Mouse (Mus musculus): ENCODE measurements around the gene Ambp. TPM values are rescaled to one million over a fixed set of nuclear protein-coding genes. Genes with fewer than 3 reads are reported as not detected.

Gene Ambp
- total RNA-seq (2021) = not detected
- long read RNA-seq, experiment 1 = 0 reads
- long read RNA-seq, experiment 2 = 0 reads

GRCm38 (mm10) chr4:63154699-63155098, at the start of gene Ambp:
Ambp (minus strand) TSS chr4:63154799.
- DNase-seq (ENCODE audit: low spot score in 2 of 2) = no peak

GRCm38 (mm10) chr4:63203874-63204273, 49.3 kb upstream of the Ambp start:
- DNase-seq (ENCODE audit: low spot score in 2 of 2) = no peak

- no peak for DNase-seq (ENCODE audit: low spot score in 2 of 2)
These were observed 44.8 kb upstream of the Ambp start for GRCm38 (mm10) chr4:63199366-63199765.

- no peak for DNase-seq (ENCODE audit: low spot score in 2 of 2)
These were observed 39.8 kb upstream of the Ambp start for GRCm38 (mm10) chr4:63194366-63194765.

GRCm38 (mm10) chr4:63191641-63192040, 37.0 kb upstream of the Ambp start:
- DNase-seq (ENCODE audit: low spot score in 2 of 2) = no peak

GRCm38 (mm10) chr4:63186281-63186870, 31.8 kb upstream of the Ambp start:
- DNase-seq (ENCODE audit: low spot score in 2 of 2) = no peak

- peak; percentile 60 to 69 for DNase-seq (ENCODE audit: low spot score in 2 of 2)
These were observed 27.0 kb upstream of the Ambp start for GRCm38 (mm10) chr4:63181556-63181955.

- DNase-seq (ENCODE audit: low spot score in 2 of 2) = no peak
These were observed 17.5 kb upstream of the Ambp start, which contains the start of gene Kif12 for GRCm38 (mm10) chr4:63171969-63172685. Kif12 (minus strand) TSS chr4:63172131.

GRCm38 (mm10) chr4:63171122-63171521, 16.5 kb upstream of the Ambp start:
- no peak for DNase-seq (ENCODE audit: low spot score in 2 of 2)

GRCm38 (mm10) chr4:63170061-63170460, 15.5 kb upstream of the Ambp start:
- no peak for DNase-seq (ENCODE audit: low spot score in 2 of 2)

GRCm38 (mm10) chr4:63166323-63166722, 11.7 kb upstream of the Ambp start:
- no peak for DNase-seq (ENCODE audit: low spot score in 2 of 2)

GRCm38 (mm10) chr4:63165636-63166035, 11.0 kb upstream of the Ambp start:
- no peak for DNase-seq (ENCODE audit: low spot score in 2 of 2)

- peak; percentile 83 to 90 for DNase-seq (ENCODE audit: low spot score in 2 of 2)
These were observed 4.5 kb upstream of the Ambp start for GRCm38 (mm10) chr4:63158961-63159592.

GRCm38 (mm10) chr4:63158192-63158591, 3.6 kb upstream of the Ambp start:
- DNase-seq (ENCODE audit: low spot score in 2 of 2) = no peak

GRCm38 (mm10) chr4:63156726-63157634, 2.4 kb upstream of the Ambp start:
- DNase-seq (ENCODE audit: low spot score in 2 of 2) = no peak

GRCm38 (mm10) chr4:63155596-63155995, 997 bp upstream of the Ambp start:
- DNase-seq (ENCODE audit: low spot score in 2 of 2) = no peak

- no peak for DNase-seq (ENCODE audit: low spot score in 2 of 2)
These were observed 571 bp downstream of the Ambp start for GRCm38 (mm10) chr4:63154028-63154427.

GRCm38 (mm10) chr4:63151127-63151526, 3.5 kb downstream of the Ambp start:
- no peak for DNase-seq (ENCODE audit: low spot score in 2 of 2)

GRCm38 (mm10) chr4:63147268-63147667, 7.3 kb downstream of the Ambp start:
- no peak for DNase-seq (ENCODE audit: low spot score in 2 of 2)

- no peak for DNase-seq (ENCODE audit: low spot score in 2 of 2)
These were observed 24.5 kb downstream of the Ambp start for GRCm38 (mm10) chr4:63129891-63130624.
